Mouse (Mus musculus): Measurements from ENCODE around the gene Cables2. TPM values are rescaled to one million over a fixed set of nuclear protein-coding genes. Genes with fewer than 3 reads are reported as not detected.

The Cables2 gene
- polyA plus RNA-seq, 1 experiment from 2014 or later, result 4.3 TPM

- no peak overlapping the region for H3K4me3 ChIP-seq (replicated peaks; ENCODE audit: low read length)
- peak overlapping the region; percentile 25; the same call in 1 of the 2 replicates for H3K9ac ChIP-seq (ENCODE audit: low read length)
- H3K4me1 ChIP-seq (ENCODE audit: control insufficient read depth, insufficient read depth, low read length), result peaks cover 21% of the 10 kb centered on the region
- 48% methylated on average over 6 of the region's 6 CpGs for WGBS
- H3K9me3 ChIP-seq (replicated peaks; ENCODE audit: control insufficient read depth, low read length), result no peaks in the 10 kb centered on the region
- H3K27ac ChIP-seq (ENCODE audit: low read length), result peak overlapping the region; percentile 47
- H3K27me3 ChIP-seq (ENCODE audit: control insufficient read depth, insufficient read depth, low read length), result no peaks in the 10 kb centered on the region
- H3K36me3 ChIP-seq (ENCODE audit: control insufficient read depth, insufficient read depth, low read length), result no peaks in the 10 kb centered on the region
- ATAC-seq (ENCODE audit: insufficient read depth, low FRiP score), result no peak
- H3K4me2 ChIP-seq (ENCODE audit: low read depth, low read length), result peak overlapping the region; percentile 20; the same call in 1 of the 2 replicates
Observed at GRCm38 (mm10) chr2:180290503-180290902, 17.2 kb upstream of the Cables2 start.

DNA sequence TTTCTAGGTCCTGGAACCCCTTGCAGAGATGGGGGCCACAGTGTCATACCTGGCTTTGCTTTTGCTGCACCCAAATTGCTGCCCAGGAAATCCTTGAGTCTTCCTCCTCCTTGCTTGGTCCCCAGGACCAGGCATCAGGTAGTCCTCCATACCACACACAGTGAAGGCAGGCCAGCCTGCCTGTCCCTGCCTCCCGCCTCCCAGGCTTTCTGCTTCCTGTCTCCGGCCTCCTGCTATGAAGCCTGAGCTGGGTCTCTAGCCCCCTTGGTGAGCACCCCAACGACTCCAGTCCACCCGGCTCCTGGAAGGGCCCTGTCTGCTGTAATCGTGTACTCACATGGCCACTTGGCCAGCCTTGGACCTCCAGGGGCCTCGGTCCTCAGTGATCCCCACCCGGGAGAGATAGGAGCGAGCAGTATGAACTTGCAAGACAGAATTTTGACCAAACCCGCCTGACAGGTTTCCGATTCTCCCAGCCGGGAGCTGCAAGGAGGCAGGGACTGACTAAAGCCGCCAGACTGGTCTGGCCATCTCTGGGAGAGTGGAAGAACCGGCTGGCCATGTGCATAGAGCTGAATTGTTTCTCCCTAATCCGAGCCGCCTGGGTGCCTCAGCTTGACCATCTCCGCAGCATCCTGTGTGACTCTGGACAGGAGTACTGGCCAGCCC lies 16.3 kb upstream of the Cables2 start, which contains the start of gene Rbbp8nl:
Gene Rbbp8nl, minus strand, starts transcription at position 440 of the 669 bp plus-strand sequence.
- ATAC-seq (ENCODE audit: insufficient read depth, low FRiP score), result peak; percentile 85
- peak within 1 kb of the TSS; percentile 90 for H3K27ac ChIP-seq (ENCODE audit: low read length)
- no peaks in the 10 kb centered on the region for H3K36me3 ChIP-seq (ENCODE audit: control insufficient read depth, insufficient read depth, low read length)
- WGBS, result 35% methylated on average over 16 of the region's 16 CpGs
- H3K4me3 ChIP-seq (replicated peaks; ENCODE audit: low read length), result peak within 1 kb of the TSS; percentile 39
- H3K9ac ChIP-seq (ENCODE audit: low read length), result peak within 1 kb of the TSS; percentile 63
- H3K27me3 ChIP-seq (ENCODE audit: control insufficient read depth, insufficient read depth, low read length), result no peaks in the 10 kb centered on the region
- H3K4me2 ChIP-seq (ENCODE audit: low read depth, low read length), result peak within 1 kb of the TSS; percentile 44
- peaks cover 21% of the 10 kb centered on the region for H3K4me1 ChIP-seq (ENCODE audit: control insufficient read depth, insufficient read depth, low read length)
- no peaks in the 10 kb centered on the region for H3K9me3 ChIP-seq (replicated peaks; ENCODE audit: control insufficient read depth, low read length)

DNA sequence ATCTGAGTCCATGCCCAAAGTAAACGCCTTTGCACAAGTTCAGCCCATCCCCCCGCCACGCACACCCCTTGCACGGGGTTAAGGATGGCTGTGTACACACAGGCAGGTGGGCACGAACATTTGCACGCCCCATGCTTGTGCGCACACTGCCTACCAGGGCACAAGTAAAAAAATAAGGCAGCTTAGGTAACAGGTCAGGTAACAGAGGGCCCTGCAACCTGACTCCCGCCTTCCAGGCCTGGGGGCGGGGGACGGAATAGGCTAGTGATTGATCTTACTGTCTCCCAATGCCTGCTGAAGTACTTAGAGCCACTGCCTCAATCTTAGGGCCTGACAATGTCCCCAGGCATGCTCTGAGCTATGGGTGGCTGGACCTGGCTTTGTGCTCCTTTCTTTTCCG lies 15.7 kb upstream of the Cables2 start:
- Histone ChIP-seq H3K4me2 (ENCODE audit: low read depth, low read length) (peak overlapping the region; percentile 44), H3K4me1 (ENCODE audit: control insufficient read depth, insufficient read depth, low read length) (peaks cover 21% of the 10 kb centered on the region), H3K27ac (ENCODE audit: low read length) (peak overlapping the region; percentile 90), H3K9me3 (replicated peaks; ENCODE audit: control insufficient read depth, low read length) (no peaks in the 10 kb centered on the region), H3K36me3 (ENCODE audit: control insufficient read depth, insufficient read depth, low read length) (no peaks in the 10 kb centered on the region), H3K4me3 (replicated peaks; ENCODE audit: low read length) (peak overlapping the region; percentile 39), H3K9ac (ENCODE audit: low read length) (peak overlapping the region; percentile 63), H3K27me3 (ENCODE audit: control insufficient read depth, insufficient read depth, low read length) (no peaks in the 10 kb centered on the region)
- 35% methylated on average over 11 of the region's 11 CpGs for WGBS
- ATAC-seq (ENCODE audit: insufficient read depth, low FRiP score), result peak; percentile 12; the same call in 1 of the 2 replicates

DNA sequence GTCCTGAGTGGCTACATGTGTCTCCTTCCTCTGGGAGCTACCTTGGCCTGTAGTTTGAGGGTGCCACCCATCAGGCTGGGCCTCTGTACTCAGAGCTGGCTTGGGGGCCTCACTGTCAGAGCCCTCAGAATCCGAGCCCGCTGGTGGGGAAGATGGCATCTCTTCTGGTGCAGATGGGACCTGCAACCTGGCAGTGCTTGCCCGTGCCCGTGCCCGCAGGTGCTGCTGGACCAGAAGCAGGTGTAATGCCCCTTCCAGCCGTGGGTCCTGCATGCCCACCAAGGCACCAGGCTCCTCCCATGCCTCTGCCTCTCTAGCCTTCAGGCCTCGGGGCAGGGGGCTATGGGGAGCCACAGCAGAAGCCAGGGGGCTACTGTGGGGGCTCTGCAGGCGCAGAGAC lies 6.0 kb upstream of the Cables2 start:
- no peak for ATAC-seq (ENCODE audit: insufficient read depth, low FRiP score)
- Histone ChIP-seq H3K27me3 (ENCODE audit: control insufficient read depth, insufficient read depth, low read length) (no peaks in the 10 kb centered on the region), H3K9ac (ENCODE audit: low read length) (0 out of 2 replicates have a peak overlapping the region, but pooled peaks have one; percentile 17), H3K4me1 (ENCODE audit: control insufficient read depth, insufficient read depth, low read length) (peaks cover 15% of the 10 kb centered on the region), H3K4me3 (replicated peaks; ENCODE audit: low read length) (no peak overlapping the region), H3K9me3 (replicated peaks; ENCODE audit: control insufficient read depth, low read length) (no peaks in the 10 kb centered on the region), H3K36me3 (ENCODE audit: control insufficient read depth, insufficient read depth, low read length) (no peaks in the 10 kb centered on the region), H3K4me2 (ENCODE audit: low read depth, low read length) (no peak overlapping the region), H3K27ac (ENCODE audit: low read length) (no peak overlapping the region)
- WGBS, result 90% methylated on average over 8 of the region's 8 CpGs

DNA sequence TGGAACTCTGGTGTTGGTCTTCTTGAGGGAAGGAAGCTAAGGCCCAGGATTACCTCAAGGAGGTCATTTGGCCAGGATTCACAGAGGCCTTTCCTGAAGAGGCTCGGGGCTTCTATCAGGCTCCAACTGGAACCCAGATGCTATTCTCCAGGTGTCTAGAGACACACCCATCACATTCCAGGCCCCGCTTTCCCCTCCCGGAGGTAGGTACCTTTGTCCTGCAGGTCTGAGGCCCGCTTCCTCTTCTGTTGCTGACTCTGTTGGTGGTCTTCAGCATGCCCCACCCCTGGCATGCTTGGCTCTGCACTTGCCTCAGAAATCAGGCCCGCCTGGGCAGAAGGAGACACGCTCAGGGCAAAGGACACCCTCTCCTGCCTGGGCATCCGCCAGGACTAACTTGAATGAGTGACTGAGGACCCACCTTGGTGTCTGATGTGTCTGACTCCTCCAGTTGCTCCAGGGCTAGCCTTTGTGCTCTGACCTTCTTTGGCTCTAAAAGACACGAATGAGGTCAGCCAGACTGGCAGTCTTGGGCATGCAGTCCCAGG lies 4.6 kb upstream of the Cables2 start:
- Histone ChIP-seq H3K27ac (ENCODE audit: low read length) (peak overlapping the region; percentile 88), H3K4me2 (ENCODE audit: low read depth, low read length) (no peak overlapping the region)
- 52% methylated on average over 8 of the region's 8 CpGs for WGBS

DNA sequence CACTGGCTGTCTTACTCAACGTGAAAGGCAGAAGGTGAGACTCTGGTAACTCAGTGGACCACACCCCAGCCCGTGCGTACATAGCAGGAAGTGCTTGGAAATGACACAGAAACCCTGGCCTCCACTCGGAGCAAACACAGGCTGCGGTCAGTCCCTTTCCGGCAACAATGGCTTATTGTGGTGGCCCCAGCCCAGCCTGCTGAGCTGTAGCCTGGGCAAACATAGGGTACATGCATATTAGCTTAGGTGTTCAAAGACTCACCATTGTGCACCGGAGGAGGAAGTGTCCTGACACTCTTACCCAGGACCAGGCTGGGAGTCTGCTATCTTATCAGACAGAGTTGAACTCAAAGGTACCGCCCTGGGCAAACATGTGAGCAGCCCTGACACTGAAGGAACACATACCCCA lies 3.6 kb upstream of the Cables2 start:
- no peaks in the 10 kb centered on the region for H3K27me3 ChIP-seq (ENCODE audit: control insufficient read depth, insufficient read depth, low read length)
- H3K4me2 ChIP-seq (ENCODE audit: low read depth, low read length), result peak overlapping the region; percentile 41; the same call in 1 of the 2 replicates
- peaks cover 31% of the 10 kb centered on the region for H3K4me1 ChIP-seq (ENCODE audit: control insufficient read depth, insufficient read depth, low read length)
- WGBS, result 44% methylated on average over 8 of the region's 8 CpGs
- peak; percentile 57 for ATAC-seq (ENCODE audit: insufficient read depth, low FRiP score)
- H3K27ac ChIP-seq (ENCODE audit: low read length), result peak overlapping the region; percentile 88
- no peaks in the 10 kb centered on the region for H3K9me3 ChIP-seq (replicated peaks; ENCODE audit: control insufficient read depth, low read length)
- no peak overlapping the region for H3K4me3 ChIP-seq (replicated peaks; ENCODE audit: low read length)
- H3K36me3 ChIP-seq (ENCODE audit: control insufficient read depth, insufficient read depth, low read length), result no peaks in the 10 kb centered on the region
- H3K9ac ChIP-seq (ENCODE audit: low read length), result no peak overlapping the region

More for the DNA sequence above, 4.6 kb upstream of the Cables2 start:
- H3K9me3 ChIP-seq (replicated peaks; ENCODE audit: control insufficient read depth, low read length), result no peaks in the 10 kb centered on the region
- H3K27me3 ChIP-seq (ENCODE audit: control insufficient read depth, insufficient read depth, low read length), result no peaks in the 10 kb centered on the region
- no peak for ATAC-seq (ENCODE audit: insufficient read depth, low FRiP score)
- no peak overlapping the region for H3K4me3 ChIP-seq (replicated peaks; ENCODE audit: low read length)
- peaks cover 21% of the 10 kb centered on the region for H3K4me1 ChIP-seq (ENCODE audit: control insufficient read depth, insufficient read depth, low read length)
- 0 out of 2 replicates have a peak overlapping the region, but pooled peaks have one; percentile 15 for H3K9ac ChIP-seq (ENCODE audit: low read length)
- no peaks in the 10 kb centered on the region for H3K36me3 ChIP-seq (ENCODE audit: control insufficient read depth, insufficient read depth, low read length)

DNA sequence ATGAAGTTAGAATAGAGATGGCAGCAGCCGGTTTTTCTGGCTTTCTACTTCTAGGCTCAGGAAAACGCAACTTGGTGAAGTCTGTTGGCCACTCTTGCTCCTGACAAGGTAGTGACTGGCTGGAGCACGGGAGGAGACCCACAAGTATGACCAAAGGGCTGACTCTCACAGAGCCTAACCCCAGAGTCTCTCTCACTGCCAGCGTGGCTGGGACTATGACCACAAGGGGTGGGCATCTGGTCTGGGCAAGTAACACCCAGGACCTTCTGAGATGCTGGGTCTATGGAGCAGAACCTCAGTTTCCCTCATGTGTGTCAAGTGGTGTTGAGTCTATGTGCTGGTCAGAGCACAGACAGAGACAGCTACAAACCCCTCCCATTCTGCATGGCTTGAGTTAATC lies 3.1 kb upstream of the Cables2 start:
- Histone ChIP-seq H3K9ac (ENCODE audit: low read length) (no peak overlapping the region), H3K4me3 (replicated peaks; ENCODE audit: low read length) (no peak overlapping the region), H3K27me3 (ENCODE audit: control insufficient read depth, insufficient read depth, low read length) (no peaks in the 10 kb centered on the region), H3K27ac (ENCODE audit: low read length) (peak overlapping the region; percentile 88), H3K4me1 (ENCODE audit: control insufficient read depth, insufficient read depth, low read length) (peaks cover 35% of the 10 kb centered on the region), H3K36me3 (ENCODE audit: control insufficient read depth, insufficient read depth, low read length) (no peaks in the 10 kb centered on the region), H3K4me2 (ENCODE audit: low read depth, low read length) (peak overlapping the region; percentile 41), H3K9me3 (replicated peaks; ENCODE audit: control insufficient read depth, low read length) (no peaks in the 10 kb centered on the region)
- no peak for ATAC-seq (ENCODE audit: insufficient read depth, low FRiP score)
- 35% methylated on average over 4 of the region's 4 CpGs for WGBS

- Histone ChIP-seq H3K9ac (ENCODE audit: low read length) (no peak overlapping the region), H3K9me3 (replicated peaks; ENCODE audit: control insufficient read depth, low read length) (no peaks in the 10 kb centered on the region), H3K27me3 (ENCODE audit: control insufficient read depth, insufficient read depth, low read length) (no peaks in the 10 kb centered on the region), H3K36me3 (ENCODE audit: control insufficient read depth, insufficient read depth, low read length) (no peaks in the 10 kb centered on the region), H3K4me2 (ENCODE audit: low read depth, low read length) (peak overlapping the region; percentile 41), H3K4me3 (replicated peaks; ENCODE audit: low read length) (no peak overlapping the region), H3K4me1 (ENCODE audit: control insufficient read depth, insufficient read depth, low read length) (peaks cover 35% of the 10 kb centered on the region), H3K27ac (ENCODE audit: low read length) (peak overlapping the region; percentile 88)
- peak; percentile 69 for ATAC-seq (ENCODE audit: insufficient read depth, low FRiP score)
- WGBS, result under 1% methylated on average over 8 of the region's 8 CpGs
Observed at GRCm38 (mm10) chr2:180275836-180276235, 2.5 kb upstream of the Cables2 start.

- WGBS, result 83% methylated on average over 2 of the region's 2 CpGs
- no peaks in the 10 kb centered on the region for H3K36me3 ChIP-seq (ENCODE audit: control insufficient read depth, insufficient read depth, low read length)
- H3K4me2 ChIP-seq (ENCODE audit: low read depth, low read length), result no peak overlapping the region
- H3K27me3 ChIP-seq (ENCODE audit: control insufficient read depth, insufficient read depth, low read length), result no peaks in the 10 kb centered on the region
- H3K4me3 ChIP-seq (replicated peaks; ENCODE audit: low read length), result no peak overlapping the region
- ATAC-seq (ENCODE audit: insufficient read depth, low FRiP score), result no peak
- no peak overlapping the region for H3K27ac ChIP-seq (ENCODE audit: low read length)
- H3K9ac ChIP-seq (ENCODE audit: low read length), result no peak overlapping the region
- peaks cover 35% of the 10 kb centered on the region for H3K4me1 ChIP-seq (ENCODE audit: control insufficient read depth, insufficient read depth, low read length)
- no peaks in the 10 kb centered on the region for H3K9me3 ChIP-seq (replicated peaks; ENCODE audit: control insufficient read depth, low read length)
Observed at GRCm38 (mm10) chr2:180274523-180274922, 1.2 kb upstream of the Cables2 start.
